Mouse (Mus musculus): ENCODE data around the gene Rreb1.

DNA sequence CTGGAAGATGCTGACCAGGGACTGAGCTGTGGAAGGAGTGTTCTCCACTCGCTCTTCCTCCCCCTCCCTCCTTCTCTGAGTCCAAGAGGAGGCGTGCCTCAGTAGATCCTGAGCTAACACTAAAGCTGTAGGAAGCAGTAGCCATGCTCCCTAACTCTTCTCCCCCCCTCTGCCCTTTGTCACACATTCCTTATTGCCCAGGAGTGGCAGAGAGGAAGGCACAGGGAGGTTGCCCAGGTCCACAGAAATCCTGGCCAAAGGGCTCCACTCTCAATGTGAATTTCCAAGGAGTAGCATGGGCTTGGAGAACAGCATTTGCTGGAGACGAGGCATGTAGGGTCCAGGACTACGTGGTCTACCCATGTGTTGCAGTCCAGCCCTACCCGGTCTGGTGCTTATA is 104.8 kb downstream of the Rreb1 start:
- TF ChIP-seq MYOG (IDR thresholded peaks at IDR 0.05; ENCODE audit: control insufficient read depth, extremely low read depth, insufficient read length) (no peak), CTCF (IDR thresholded peaks at IDR 0.05; ENCODE audit: control insufficient read depth, insufficient read depth, insufficient read length) (no peak), USF1 (IDR thresholded peaks at IDR 0.05; ENCODE audit: low read depth) (no peak), MAX (IDR thresholded peaks at IDR 0.05) (no peak), CEBPB (IDR thresholded peaks at IDR 0.05; ENCODE audit: low read depth) (no peak), MYOD1 (IDR thresholded peaks at IDR 0.05; ENCODE audit: control insufficient read depth, insufficient read length, low read depth) (no peak)

Data from C2C12 (cell line).